Mouse (Mus musculus): ENCODE results near the gene Glrx5. TPM values are rescaled to one million over a fixed set of nuclear protein-coding genes. Genes with fewer than 3 reads are reported as not detected.

Glrx5 gene
- polyA plus RNA-seq, 1 experiment from 2014 or later = 197 TPM

DNA sequence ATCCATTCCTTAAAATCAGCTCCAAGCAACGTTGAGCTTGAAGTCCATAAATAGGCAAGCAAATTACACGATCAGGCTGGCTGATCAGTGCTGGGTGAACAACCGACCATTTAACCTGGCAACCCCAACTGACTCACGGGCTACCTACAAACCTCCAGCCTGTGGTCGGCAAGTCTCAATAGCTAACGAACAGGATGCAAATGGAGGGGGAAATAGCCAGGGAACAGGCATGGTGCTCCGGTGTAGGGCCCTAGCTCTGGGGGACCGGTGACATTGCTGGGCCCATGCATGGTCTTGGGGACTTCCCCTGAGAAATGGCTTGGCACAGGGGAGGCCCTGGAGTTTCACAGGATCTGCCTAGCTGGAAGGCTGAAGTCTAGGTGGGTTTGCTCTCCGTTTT lies 31.2 kb upstream of the Glrx5 start:
- WGBS = 86% methylated on average over 9 of the region's 9 CpGs
- Histone ChIP-seq H3K27ac (ENCODE audit: low read depth, low read length) (no peak overlapping the region), H3K9ac (ENCODE audit: low read length) (no peak overlapping the region), H3K36me3 (ENCODE audit: control insufficient read depth, insufficient read depth, low read length) (no peaks in the 10 kb centered on the region), H3K4me1 (ENCODE audit: control insufficient read depth, insufficient read depth, low read length) (peaks cover 7% of the 10 kb centered on the region), H3K27me3 (ENCODE audit: control insufficient read depth, insufficient read depth, low read length) (no peaks in the 10 kb centered on the region), H3K9me3 (ENCODE audit: control insufficient read depth, low read length) (no peaks in the 10 kb centered on the region), H3K4me3 (ENCODE audit: low read depth, low read length) (no peak overlapping the region), H3K4me2 (no peak overlapping the region)
- DNase-seq (ENCODE audit: low spot score, missing footprints) = no peak
- no peak for ATAC-seq (ENCODE audit: low FRiP score)

DNA sequence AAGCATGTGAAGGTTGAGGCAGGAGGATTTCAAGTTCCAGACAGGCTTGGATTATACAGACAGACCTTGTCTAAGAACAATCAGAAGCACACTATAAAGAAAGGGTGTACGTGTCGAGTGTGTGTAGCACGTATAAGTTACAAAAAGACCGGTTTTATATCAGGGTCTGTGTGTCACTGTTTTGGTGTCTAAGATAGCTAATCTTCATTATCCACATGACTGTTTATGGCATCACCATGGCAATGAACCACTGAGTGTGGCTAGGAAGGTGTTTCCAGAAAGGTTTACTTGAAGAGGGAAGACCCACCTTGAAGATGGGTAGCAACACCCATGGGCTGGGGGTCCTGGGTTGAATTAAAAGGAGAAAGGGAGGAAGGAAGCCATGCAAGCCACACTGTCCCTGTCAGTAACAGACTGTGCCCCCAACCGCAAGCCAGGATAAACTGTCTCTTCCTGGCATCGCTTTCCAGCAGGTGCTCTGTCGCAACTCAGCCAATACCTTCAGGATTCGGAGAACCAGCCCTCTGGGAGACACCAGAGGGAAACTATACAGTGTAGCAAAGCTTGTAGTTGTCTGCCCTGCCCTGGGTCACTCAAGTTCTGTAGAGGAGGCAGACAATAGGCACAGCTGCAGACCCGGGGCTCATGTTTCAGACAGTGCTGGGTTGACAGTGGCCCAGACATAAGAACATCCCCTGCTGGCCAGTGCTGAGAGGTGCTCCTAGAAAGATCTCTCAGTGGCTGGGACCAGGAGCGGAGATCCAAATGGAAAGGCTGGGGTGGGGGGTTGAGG lies 30.0 kb upstream of the Glrx5 start:
- Histone ChIP-seq H3K4me2 (no peak overlapping the region), H3K4me1 (ENCODE audit: control insufficient read depth, insufficient read depth, low read length) (peaks cover 7% of the 10 kb centered on the region), H3K27ac (ENCODE audit: low read depth, low read length) (no peak overlapping the region), H3K36me3 (ENCODE audit: control insufficient read depth, insufficient read depth, low read length) (no peaks in the 10 kb centered on the region), H3K9ac (ENCODE audit: low read length) (no peak overlapping the region), H3K4me3 (ENCODE audit: low read depth, low read length) (no peak overlapping the region), H3K27me3 (ENCODE audit: control insufficient read depth, insufficient read depth, low read length) (peaks cover 6% of the 10 kb centered on the region; the same call in 1 of the 2 replicates), H3K9me3 (ENCODE audit: control insufficient read depth, low read length) (no peaks in the 10 kb centered on the region)
- ATAC-seq (ENCODE audit: low FRiP score) (no peak), DNase-seq (ENCODE audit: low spot score, missing footprints) (no peak)
- 66% methylated on average over 10 of the region's 10 CpGs for WGBS

DNA sequence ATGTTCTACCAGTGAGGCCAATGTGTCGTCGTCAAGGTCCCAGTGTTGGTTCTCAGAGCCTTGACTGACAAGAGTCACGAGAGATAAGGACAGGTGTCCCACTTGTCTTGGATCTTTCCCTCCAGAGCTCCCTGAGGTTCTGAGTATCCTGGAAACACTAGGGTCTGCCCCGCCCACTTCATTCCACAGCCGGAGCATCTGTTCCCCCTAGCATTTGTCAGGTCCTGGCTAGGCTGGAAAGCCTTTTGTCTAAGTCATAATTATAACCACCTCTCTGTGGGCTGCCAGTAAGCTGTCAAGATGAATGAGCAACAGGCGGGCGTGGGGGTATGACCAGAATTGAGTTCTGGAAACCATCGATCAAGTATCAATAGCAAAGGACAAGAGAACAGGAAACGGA lies 29.3 kb upstream of the Glrx5 start:
- peaks cover 11% of the 10 kb centered on the region; the same call in 1 of the 2 replicates for H3K27me3 ChIP-seq (ENCODE audit: control insufficient read depth, insufficient read depth, low read length)
- peaks cover 7% of the 10 kb centered on the region for H3K4me1 ChIP-seq (ENCODE audit: control insufficient read depth, insufficient read depth, low read length)
- no peak overlapping the region for H3K9ac ChIP-seq (ENCODE audit: low read length)
- DNase-seq (ENCODE audit: low spot score, missing footprints) (no peak), ATAC-seq (ENCODE audit: low FRiP score) (no peak)
- WGBS = 50% methylated on average over 9 of the region's 9 CpGs
- no peak overlapping the region for H3K27ac ChIP-seq (ENCODE audit: low read depth, low read length)
- no peak overlapping the region for H3K4me2 ChIP-seq
- H3K4me3 ChIP-seq (ENCODE audit: low read depth, low read length) = no peak overlapping the region
- no peaks in the 10 kb centered on the region for H3K36me3 ChIP-seq (ENCODE audit: control insufficient read depth, insufficient read depth, low read length)
- no peaks in the 10 kb centered on the region for H3K9me3 ChIP-seq (ENCODE audit: control insufficient read depth, low read length)

DNA sequence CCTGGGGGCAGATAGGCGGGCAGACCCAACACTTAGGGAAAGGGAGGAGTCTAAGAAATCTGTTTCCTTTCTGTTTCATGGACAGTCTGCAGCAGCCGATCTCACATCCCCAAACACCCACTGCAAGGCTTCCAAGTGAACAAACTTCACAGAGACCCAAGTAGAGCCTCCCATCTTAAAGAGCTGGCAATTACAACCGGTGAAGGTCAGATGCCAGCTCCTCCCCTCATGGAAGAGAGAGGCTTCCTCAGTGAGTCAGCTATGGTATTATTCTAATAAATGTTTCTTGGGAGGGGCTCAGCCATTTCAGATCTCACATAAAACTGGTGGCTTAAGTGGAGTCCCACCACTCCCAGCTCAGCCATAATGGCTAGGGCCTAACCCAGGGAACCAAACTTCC lies 28.8 kb upstream of the Glrx5 start:
- H3K9me3 ChIP-seq (ENCODE audit: control insufficient read depth, low read length) = no peaks in the 10 kb centered on the region
- no peak overlapping the region for H3K9ac ChIP-seq (ENCODE audit: low read length)
- no peak overlapping the region for H3K4me3 ChIP-seq (ENCODE audit: low read depth, low read length)
- no peaks in the 10 kb centered on the region for H3K36me3 ChIP-seq (ENCODE audit: control insufficient read depth, insufficient read depth, low read length)
- H3K4me1 ChIP-seq (ENCODE audit: control insufficient read depth, insufficient read depth, low read length) = peaks cover 7% of the 10 kb centered on the region
- 85% methylated on average over 3 of the region's 3 CpGs for WGBS
- ATAC-seq (ENCODE audit: low FRiP score) = no peak
- no peak overlapping the region for H3K4me2 ChIP-seq
- no peak for DNase-seq (ENCODE audit: low spot score, missing footprints)
- peaks cover 17% of the 10 kb centered on the region for H3K27me3 ChIP-seq (ENCODE audit: control insufficient read depth, insufficient read depth, low read length)
- no peak overlapping the region for H3K27ac ChIP-seq (ENCODE audit: low read depth, low read length)

DNA sequence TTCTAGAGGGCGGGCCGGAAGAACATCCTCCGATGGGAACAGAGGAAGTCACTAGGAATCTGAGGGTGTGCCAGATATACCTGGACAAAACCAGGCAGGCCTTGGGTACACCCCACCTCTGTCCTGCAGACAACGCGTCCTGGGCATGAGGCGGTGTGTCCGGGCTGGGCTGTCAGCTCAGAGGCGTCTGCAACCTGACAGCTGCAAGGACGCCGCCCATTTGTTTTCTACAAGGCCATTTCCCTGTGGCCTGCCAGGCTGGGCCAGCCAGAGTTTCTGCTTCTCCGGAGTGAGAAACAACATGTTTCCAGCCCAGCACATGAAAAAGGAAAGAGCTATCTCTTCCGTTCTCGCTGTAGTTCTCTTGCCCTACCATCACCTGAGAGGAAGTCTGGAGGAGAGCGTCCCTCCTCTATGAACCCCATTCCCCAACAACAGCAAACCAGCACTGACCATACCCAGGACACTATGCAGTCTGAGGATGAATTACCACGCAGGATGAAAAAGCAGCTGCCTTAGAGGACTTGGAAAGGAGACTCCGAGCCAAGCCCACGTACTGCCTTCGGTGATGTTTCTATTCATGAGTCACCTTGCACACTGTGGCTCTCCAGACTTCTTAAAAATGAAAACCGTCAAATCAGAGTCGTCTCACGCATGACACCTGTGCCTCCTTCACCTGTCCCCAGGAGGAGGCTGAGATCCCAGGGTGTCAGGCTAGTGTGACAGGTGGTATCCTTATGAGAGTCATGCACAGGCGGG lies 27.4 kb upstream of the Glrx5 start:
- H3K36me3 ChIP-seq (ENCODE audit: control insufficient read depth, insufficient read depth, low read length) = no peaks in the 10 kb centered on the region
- WGBS = 85% methylated on average over 22 of the region's 22 CpGs
- H3K4me2 ChIP-seq = no peak overlapping the region
- H3K4me3 ChIP-seq (ENCODE audit: low read depth, low read length) = no peak overlapping the region
- H3K9me3 ChIP-seq (ENCODE audit: control insufficient read depth, low read length) = no peaks in the 10 kb centered on the region
- H3K27me3 ChIP-seq (ENCODE audit: control insufficient read depth, insufficient read depth, low read length) = peaks cover 30% of the 10 kb centered on the region
- H3K4me1 ChIP-seq (ENCODE audit: control insufficient read depth, insufficient read depth, low read length) = peaks cover 13% of the 10 kb centered on the region
- no peak overlapping the region for H3K27ac ChIP-seq (ENCODE audit: low read depth, low read length)
- no peak for ATAC-seq (ENCODE audit: low FRiP score)
- DNase-seq (ENCODE audit: low spot score, missing footprints) = no peak
- H3K9ac ChIP-seq (ENCODE audit: low read length) = no peak overlapping the region

DNA sequence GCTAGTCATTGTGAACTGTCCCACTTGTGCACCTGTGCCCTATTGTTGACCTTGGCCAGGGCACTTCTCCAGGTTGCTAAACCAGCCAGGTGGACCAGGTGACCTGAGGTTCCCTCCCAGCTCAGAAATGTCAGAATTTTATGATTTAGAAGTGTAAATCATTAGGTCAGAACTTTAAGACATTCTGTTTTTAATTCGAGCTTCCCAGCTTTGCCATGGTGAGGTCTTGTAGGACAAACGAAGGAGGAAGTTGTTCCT lies 26.8 kb upstream of the Glrx5 start:
- no peak overlapping the region for H3K4me2 ChIP-seq
- peaks cover 35% of the 10 kb centered on the region for H3K27me3 ChIP-seq (ENCODE audit: control insufficient read depth, insufficient read depth, low read length)
- 85% methylated on average over 2 of the region's 2 CpGs for WGBS
- no peak for ATAC-seq (ENCODE audit: low FRiP score)
- H3K27ac ChIP-seq (ENCODE audit: low read depth, low read length) = no peak overlapping the region
- no peaks in the 10 kb centered on the region for H3K36me3 ChIP-seq (ENCODE audit: control insufficient read depth, insufficient read depth, low read length)
- H3K9me3 ChIP-seq (ENCODE audit: control insufficient read depth, low read length) = no peaks in the 10 kb centered on the region
- no peak overlapping the region for H3K9ac ChIP-seq (ENCODE audit: low read length)
- H3K4me3 ChIP-seq (ENCODE audit: low read depth, low read length) = no peak overlapping the region
- H3K4me1 ChIP-seq (ENCODE audit: control insufficient read depth, insufficient read depth, low read length) = peaks cover 13% of the 10 kb centered on the region
- no peak for DNase-seq (ENCODE audit: low spot score, missing footprints)

DNA sequence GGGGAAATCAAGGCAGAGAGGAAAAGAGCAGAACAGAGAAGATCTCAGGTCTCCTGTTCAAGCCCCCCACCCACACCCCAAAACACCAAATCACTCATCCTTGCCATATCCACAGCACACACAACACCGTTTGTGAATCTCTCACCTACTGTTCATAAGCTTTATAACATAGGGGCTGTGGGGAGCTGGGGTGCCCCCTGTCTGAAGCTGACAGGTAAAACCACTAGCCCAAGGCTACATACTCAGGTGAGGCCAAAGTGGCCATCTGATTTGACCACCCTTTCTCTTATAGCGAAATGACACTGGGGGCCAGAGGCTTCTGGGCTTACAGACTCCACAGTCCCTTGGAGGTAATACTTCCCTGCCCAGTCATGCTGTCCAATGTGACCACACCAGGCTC lies 24.3 kb upstream of the Glrx5 start:
- Histone ChIP-seq H3K4me2 (no peak overlapping the region), H3K9me3 (ENCODE audit: control insufficient read depth, low read length) (no peaks in the 10 kb centered on the region), H3K27me3 (ENCODE audit: control insufficient read depth, insufficient read depth, low read length) (peaks cover 38% of the 10 kb centered on the region), H3K9ac (ENCODE audit: low read length) (no peak overlapping the region), H3K36me3 (ENCODE audit: control insufficient read depth, insufficient read depth, low read length) (no peaks in the 10 kb centered on the region), H3K4me3 (ENCODE audit: low read depth, low read length) (no peak overlapping the region), H3K27ac (ENCODE audit: low read depth, low read length) (no peak overlapping the region), H3K4me1 (ENCODE audit: control insufficient read depth, insufficient read depth, low read length) (peaks cover 7% of the 10 kb centered on the region)
- ATAC-seq (ENCODE audit: low FRiP score) (no peak), DNase-seq (ENCODE audit: low spot score, missing footprints) (no peak)
- 53% methylated on average over 2 of the region's 2 CpGs for WGBS

DNA sequence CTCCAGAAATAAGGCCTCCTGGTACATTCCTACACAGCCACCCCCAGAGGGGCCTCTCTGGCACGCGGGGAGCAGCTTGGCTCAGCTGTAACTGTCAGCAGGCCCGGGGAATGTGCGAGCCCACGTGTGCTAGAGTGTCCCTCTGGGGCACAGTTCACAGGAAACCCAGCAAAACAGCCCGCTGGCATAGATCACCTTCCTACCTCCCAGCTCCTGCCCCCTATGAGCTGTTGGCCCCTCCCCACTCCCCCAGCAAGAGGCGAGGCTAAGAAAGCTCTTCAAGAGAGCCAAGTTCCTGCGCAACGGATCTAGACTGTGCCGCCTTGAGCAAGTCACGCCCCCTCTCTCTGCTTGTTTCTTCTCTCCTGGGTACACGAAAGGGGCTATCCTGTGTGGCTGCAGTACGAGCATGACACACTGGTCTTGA lies 23.7 kb upstream of the Glrx5 start:
- Histone ChIP-seq H3K4me2 (peak overlapping the region; percentile 23; the same call in 1 of the 2 replicates), H3K4me1 (ENCODE audit: control insufficient read depth, insufficient read depth, low read length) (peaks cover 6% of the 10 kb centered on the region), H3K27ac (ENCODE audit: low read depth, low read length) (no peak overlapping the region), H3K27me3 (ENCODE audit: control insufficient read depth, insufficient read depth, low read length) (peaks cover 38% of the 10 kb centered on the region), H3K36me3 (ENCODE audit: control insufficient read depth, insufficient read depth, low read length) (no peaks in the 10 kb centered on the region), H3K4me3 (ENCODE audit: low read depth, low read length) (no peak overlapping the region), H3K9me3 (ENCODE audit: control insufficient read depth, low read length) (no peaks in the 10 kb centered on the region), H3K9ac (ENCODE audit: low read length) (no peak overlapping the region)
- DNase-seq (ENCODE audit: low spot score, missing footprints) (peak; percentile 89), ATAC-seq (ENCODE audit: low FRiP score) (0 out of 2 replicates have a peak, but pooled peaks have one; percentile 8)
- 1% methylated on average over 13 of the region's 13 CpGs for WGBS
